Mouse (Mus musculus): ENCODE results near the gene Tspan11.

DNA sequence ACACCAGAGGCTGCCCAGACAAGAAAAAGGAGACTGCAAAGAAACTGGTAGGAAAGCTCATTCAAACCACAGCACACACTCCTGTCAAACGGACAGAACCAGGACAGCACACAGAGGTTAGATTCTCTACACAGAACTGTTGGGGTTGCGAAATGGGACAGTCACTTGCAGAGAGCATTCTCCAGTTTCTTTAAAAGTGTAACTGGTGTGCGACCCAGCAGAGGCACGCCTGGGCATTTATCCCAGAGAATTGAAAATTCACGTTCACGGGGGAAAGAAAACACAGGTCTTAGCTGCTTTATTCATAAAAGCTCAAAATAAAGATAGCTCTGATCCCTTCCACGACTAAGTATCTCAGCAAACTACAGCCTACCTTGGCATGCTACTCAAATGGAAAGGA is 18.3 kb upstream of the Tspan11 start:
- TF ChIP-seq CTCF (IDR thresholded peaks at IDR 0.05; ENCODE audit: low read depth, low read length) (no peak), POLR2AphosphoS5 (IDR thresholded peaks at IDR 0.05; ENCODE audit: insufficient replicate concordance, low read depth, low read length) (no peak), GATA2 (IDR thresholded peaks at IDR 0.05; ENCODE audit: borderline replicate concordance, low read depth, low read length) (no peak), GATA1 (IDR thresholded peaks at IDR 0.05; ENCODE audit: borderline replicate concordance, low read length) (no peak), TAL1 (conservative IDR thresholded peaks at IDR 0.05; ENCODE audit: low read depth, low read length) (no peak)

All from G1E (cell line).